Mouse (Mus musculus) cerebellum, adult 8-10 months (tissue): ENCODE data around the gene Tfb1m.

ENCODE experiments used
- DNase-seq: peaks from one replicate; pipeline ENCODE4 v3.0.0; 2022

The Tfb1m gene

DNA sequence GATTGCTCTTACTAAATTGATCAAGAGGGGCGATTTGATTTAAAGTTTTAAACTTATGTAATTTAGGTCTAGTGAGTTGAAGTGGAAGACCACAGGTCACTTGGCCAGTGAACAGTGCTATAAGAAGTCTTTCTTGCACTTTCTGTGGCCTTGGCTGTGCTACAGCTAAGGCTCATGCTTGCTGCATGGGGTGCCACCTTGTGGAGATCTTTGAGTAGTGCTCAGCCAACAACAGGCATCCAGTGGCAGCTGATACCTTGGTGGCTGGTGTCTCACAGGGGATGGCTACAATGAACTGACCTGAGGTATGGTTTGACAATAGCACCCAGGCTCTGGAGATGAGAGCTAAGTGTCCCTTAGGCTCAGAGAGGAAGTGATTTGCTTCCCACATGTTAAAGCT, 47.7 kb downstream of the Tfb1m start:
- DNase-seq, result peak; percentile 36

DNA sequence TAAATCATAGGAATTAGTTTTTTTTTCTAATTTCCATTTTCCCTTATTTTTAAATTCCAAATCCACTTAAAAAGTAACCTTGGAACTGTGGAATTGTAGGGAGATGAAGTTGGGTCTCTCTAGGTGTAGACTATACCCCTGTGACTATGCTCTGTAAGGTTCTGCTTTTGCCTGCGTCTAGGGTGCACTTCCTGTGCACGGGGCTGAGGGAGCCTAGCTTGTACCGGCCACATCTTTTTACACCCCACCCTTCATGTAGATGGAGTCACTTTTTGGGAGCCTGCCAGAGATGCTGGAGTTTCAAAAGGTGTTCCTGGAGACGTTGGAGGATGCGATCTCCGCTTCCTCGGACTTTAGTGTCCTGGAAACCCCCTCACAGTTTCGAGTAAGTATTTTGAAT, 51.1 kb downstream of the Tfb1m start:
- no peak for DNase-seq

DNA sequence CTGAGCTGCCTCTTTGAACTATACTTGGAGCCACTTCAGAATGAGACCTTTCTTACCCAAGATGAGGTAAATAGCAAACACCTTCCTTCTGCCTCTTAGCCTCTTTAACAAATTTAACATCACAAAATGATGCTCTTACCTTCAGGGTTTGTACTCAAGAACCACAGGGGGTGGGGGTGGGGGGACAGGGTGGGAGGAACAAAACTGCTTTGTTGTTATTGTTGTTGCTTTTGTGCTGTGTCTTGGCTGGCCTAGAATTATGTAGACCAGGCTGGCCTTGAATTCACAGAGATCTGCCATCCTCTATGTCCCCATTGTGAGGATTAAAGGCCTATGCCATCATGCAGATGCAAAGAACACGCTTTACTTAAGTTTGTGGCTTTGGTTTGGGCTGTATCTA, 51.9 kb downstream of the Tfb1m start:
- no peak for DNase-seq

DNA sequence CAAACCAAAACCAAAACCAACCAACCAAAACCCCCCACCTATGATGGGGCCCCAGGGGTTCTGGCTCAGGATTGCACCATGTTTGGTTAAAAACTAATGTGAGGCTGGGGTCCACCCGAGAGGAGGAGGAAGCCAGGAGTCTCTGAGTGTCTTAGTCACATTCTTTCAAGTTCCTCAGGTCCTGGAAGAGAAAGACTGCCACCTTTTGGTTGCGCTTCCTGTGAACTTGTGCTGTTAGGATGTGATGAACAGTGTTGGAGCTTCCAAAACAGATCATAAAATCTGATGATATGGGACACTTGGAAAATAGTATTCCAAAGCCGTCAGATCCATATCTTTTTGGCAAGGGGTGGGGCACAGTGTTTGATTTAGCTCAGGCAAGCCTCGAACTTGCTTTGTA, 56.6 kb downstream of the Tfb1m start:
- no peak for DNase-seq

DNA sequence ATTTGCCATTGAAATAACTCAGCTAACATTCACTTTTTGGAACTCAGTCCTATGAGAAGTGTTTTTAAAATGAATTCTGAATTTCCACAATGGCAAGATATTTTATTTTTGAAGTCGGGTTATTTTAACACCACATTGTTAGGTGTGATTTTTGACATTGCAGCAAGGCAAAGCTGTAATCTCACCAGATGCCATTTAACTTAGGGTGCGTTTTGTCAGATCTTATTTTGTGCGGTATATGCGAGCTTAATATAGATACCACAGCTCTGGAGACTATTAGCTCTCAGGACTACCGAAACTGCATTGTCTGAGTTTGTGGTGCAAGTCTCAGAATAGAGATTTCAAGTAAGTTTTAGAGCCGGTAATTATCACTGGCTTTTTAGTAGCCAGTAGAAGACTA, 57.5 kb downstream of the Tfb1m start:
- DNase-seq, result no peak

DNA sequence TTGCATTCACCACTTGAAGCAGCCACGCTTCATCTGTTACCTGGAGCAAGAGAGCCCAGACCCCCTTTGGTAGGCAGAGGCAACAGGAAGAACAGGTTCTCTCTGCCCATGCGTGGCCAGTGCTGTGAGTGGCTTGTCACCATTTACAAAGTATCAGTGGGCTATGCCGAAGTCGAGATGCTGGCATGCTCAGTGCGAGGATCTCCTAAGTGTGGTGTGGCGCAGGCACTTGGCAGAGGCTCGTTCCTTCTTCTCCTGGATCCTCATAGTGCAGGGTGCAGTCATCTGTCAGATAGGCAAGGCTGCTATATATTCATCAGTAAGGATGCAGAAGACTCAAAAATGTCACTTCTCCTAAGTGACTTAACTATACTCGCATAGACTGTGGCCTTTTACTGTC, 58.1 kb downstream of the Tfb1m start:
- DNase-seq, result no peak

DNA sequence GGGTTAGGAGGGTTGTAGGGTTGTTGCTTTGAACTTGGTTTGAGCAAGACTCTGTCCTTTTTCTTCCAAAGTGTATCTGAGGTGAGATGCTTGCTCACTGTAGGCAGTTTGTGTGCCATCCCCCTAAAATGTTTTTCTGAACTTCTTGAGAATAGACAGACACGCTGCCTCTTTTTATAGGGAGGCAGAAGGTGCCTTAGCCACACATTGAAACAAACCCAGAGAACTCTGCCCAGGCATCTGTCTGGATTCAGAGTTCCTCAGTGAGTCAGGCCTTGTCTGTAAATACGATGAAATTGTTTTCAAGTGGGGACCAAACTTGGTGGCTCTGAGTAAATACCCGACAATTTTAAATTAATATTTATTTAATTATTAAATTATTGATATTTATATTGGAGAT, 59.0 kb downstream of the Tfb1m start:
- DNase-seq, result no peak

DNA sequence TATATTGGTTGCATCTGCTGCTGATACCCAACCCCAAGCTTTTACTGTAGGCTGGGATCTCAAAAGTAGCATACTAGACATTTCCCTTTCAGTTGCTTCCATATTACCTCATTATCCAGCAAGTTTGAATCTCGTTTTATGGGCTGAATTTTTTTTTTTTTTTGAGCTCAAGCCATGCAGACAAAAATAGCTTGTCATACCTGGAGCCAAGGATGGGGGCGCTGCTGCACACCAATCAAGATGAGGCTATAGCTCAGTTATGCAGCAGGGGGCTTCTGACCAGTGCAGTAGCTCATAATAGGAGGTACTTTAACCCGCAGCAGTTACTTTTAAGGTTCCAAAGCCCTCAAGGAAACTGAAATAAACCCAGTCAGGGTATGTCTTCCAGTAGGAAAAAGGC, 59.5 kb downstream of the Tfb1m start:
- DNase-seq, result no peak

DNA sequence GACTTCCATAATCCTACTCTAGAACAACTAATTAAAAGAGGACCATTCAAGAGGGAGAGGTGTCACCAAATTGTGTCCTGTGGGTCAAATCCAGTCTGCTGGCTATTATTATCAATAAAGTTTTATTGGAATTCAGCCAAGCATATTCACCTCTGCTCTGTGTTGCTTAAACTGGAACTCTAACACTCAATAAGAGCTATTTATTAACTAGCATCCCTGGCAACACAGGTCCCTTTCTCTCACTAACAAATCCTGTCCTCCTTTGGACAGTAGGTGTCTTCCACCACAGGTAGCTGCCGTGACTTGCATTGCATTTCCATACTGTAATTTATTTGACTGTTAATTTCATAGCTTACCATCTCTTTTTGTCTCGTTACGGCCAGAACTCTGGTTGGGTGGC, 61.5 kb downstream of the Tfb1m start:
- no peak for DNase-seq

DNA sequence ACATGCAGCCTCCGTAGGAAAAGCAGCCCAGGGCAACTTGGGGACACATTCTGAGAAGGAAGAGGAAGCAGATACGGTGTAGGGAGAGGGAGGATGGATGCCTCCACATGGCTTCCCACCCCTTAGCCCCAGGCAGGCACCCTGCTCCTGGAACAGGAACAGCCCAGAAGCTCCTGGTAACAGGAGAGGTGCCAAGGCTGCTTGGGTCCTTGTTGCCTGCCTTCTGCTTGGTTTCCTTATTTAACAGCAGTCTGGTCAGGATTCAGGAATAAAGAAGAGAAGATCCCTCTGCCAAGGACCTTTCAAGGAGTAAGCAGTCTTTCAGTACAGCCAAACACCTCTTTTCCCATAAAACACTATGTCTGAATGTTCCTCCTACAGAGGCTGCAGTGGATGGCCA, 62.0 kb downstream of the Tfb1m start:
- DNase-seq, result no peak

DNA sequence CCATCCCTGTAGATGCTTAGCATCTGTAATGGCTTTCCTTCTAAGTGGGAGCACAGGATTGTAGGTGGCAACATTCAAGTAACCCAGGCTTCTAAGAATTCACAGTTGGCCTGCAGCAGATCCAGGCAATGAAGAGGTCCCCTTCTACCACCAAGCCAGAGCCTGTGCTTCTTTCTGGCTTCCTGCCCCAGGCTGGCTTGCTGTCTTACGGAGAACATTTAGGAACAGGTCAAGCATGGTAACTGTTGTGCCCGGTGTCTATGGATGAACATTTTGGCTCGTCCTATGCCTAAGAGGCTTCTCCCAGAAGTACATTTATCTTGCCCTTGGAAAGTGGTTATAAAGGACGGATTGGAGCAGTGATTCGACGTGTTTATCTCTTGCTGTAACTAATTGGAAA, 65.9 kb downstream of the Tfb1m start:
- DNase-seq, result no peak

DNA sequence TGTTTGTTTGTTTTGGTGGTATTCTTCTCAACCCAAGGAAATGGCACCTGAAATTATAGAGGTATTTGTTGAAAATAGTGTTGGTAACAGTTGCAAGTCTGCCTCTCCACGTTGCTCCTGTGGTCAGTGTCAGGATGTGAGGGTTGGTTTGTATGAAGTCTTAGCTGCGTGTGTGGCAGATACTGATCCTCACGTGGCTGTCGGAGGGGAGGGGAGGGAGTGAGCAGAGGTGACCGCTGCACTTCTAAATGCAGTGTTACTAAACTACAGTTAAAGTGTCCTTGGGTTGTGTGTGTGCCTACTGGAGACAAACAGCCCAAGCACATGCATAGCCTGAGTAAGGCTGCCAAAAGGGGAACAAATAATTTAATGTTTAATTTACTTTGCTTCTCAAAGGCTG, 66.5 kb downstream of the Tfb1m start:
- DNase-seq, result no peak

DNA sequence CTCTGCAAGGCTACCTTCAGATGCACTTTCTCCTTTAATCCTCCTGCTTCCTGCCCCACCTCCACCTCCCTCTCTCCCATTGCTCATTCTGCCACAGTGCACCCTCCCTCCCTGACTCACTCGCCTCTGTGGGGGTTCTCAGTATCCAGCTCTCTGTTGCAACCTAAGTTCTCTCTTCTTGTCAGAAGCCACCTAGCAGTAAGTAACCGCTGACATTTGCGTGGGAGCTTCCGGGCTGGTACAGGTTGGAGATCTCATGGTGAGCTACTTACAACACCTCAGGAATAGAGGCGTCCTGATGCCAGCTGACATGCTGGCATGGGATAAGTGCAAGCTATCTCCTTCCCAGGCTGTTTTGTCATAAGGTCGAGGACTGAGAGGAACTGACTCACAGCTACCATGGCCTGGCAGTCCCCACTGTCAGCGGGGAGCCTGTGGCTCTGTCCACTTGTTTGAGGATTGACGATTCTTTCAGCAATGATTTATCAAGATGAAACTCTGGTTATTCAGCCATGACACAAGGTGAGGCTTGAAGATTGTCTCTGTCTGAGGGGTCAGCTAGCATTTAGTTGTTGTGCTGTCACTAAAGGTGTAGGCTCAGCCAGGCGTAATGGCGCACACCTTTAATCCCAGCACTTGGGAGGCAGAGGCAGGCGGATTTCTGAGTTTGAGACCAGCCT, 67.2 kb downstream of the Tfb1m start:
- DNase-seq, result no peak

DNA sequence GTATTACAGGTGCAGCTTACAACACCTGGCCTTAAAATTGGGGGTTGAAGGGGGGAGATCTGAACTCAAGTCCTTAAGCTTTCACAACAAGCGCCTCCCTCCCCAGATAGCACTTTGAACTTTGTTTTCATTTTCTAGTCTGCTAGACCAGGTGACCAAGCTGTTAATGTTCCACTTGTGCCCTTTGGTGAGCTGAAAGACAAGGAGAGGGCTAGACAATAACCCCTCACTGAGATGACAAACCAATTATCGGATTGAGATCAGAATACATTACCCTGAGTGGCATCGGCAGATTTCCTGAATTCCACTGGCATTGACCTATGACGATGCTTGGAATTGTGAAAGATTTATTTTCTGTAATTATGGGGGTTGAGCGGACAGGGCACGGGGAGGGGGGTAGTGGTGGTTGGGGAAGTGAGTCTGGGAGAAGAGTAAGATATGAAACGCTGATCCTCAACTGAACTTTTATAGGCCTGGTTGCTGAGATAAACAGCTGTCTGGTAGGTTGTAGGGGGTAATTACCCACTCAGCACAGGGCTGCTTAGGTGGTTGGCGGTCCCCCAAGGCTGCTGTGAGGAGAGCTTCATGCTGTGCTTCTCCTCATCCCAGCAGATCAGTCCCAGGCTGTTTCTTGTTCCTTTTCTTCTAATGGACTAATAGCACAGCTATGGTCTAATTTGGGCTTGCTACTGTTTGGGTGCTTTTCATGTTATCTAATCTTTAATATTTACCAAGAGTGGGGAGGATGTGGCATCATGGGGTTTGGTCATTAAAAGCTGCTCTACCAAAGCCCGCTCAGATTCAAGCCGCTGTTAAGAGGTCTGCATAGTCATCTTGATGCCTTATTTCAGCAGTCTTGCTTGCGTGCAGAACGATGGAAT, 69.6 kb downstream of the Tfb1m start:
- DNase-seq, result no peak

DNA sequence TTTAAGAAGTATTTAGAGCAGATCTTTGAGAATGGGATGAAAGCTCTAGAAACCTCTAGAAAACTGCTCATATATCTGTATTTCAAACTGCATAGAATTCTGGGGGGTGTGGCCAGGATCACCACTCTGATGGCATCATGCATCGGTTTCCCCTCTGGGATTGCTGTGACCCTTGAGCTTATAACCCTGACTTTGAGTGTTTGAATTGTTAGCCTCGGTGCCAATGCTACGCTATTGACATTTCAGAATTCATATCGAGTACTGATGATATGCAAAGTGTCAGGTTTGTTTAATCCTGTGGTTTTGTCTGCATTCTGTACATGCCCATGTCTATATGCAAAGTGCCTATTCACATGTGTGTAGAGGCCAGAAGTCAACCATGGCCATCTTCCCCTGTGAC, 70.4 kb downstream of the Tfb1m start:
- DNase-seq, result no peak

DNA sequence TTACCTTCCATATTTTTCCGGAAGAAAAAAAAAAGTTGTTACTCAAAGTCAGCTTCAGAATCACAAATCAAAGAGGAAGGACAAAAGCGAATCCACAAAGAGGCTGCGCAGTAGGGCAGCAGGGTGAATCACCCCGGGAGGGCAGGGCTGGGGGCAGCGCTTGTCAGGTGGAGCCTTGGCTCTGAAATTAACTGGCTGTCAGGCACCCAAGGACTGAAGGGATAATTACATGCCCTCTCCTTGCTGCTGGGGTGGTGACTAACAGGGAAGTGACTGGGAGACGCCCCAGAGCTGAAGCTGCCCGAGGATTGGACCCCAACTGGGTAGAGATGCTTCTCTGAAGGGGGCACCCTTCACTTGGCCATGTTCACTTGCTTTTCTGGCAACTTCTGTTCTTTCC, 71.7 kb downstream of the Tfb1m start:
- no peak for DNase-seq

DNA sequence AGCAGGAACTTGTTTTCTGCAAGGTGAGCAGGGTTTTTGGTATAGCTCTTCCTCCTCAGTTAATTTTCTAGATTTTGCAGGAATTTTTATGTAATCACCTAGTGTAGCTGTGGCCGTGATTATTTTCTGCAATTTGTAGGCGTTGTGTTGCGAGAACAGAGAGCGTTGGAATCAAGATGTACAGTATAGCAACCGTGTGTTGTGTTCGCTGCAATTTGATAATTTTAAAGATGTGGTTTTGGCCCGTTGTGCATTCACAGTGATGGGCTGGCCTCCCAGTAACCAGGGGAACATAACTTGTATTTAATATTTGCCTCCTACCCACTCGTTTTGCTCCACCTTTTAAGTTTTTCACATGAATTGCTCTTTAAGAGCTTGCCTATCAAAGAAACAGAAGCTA, 74.5 kb downstream of the Tfb1m start:
- no peak for DNase-seq

DNA sequence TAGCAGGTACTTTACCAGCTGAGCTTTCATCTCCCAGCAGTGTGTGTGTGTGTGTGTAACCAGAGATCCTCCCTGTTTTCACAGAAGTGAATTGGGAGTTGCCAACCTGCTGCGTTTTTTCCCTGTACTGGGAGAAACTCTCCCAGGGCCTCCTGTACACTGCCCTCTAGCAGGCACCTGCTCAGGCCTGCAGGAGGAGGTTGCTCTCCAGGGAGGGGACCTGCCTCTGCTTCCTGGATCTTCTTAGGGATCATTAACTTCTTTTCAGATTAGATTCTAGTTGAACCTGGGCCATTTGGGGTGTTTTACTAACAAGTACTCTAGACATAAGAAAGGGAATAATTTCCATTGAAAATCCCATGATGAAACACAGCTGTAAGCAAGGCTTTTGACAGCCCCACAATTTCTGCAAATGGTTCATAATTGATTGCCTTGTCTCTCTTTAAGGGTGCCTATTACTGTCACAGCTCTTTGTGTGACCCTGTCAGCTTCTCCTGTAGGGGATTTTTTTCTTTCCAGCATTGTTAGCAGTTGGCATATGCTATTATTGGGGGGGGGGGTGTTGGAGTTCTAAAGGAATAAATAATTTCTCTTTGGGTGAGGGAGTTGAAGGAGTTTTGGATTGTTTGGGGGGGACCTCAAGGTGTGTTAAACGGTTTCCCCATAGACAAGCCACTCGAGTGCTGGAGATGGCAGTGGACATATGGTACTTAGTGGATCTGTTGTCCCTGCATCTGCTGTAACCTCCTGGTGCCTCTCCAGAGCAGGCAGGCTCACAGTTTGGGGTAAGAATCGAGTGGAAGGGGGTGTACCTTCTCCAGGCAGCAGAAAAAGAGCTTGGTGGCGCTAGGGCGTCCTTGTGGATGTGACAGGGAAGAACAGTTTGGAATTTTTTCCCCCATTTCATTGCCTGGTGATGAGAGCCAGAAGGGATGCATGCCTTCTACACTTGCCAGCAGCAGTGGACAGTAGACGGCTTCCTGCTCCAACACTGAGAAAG, 75.7 kb downstream of the Tfb1m start:
- peak; percentile 27 for DNase-seq

DNA sequence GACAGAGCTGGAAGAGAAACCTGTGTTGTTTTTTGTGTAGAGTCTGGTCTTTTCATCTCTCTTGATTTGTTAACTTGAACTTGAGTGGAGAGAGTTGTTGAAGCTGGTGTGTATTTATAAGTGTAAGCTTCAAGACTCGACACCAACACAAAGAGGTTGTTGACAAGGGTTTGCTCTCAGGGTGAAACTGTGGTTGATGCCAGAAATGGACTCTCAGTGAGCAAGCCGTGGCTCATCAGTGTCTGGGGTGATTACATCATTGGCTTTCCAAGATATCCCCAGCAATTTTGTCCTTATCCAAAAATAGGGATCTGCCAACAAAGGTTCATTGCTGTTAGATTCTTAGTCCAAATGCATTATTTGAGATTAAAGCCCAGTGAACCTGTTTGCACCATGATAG, 81.0 kb downstream of the Tfb1m start:
- no peak for DNase-seq

DNA sequence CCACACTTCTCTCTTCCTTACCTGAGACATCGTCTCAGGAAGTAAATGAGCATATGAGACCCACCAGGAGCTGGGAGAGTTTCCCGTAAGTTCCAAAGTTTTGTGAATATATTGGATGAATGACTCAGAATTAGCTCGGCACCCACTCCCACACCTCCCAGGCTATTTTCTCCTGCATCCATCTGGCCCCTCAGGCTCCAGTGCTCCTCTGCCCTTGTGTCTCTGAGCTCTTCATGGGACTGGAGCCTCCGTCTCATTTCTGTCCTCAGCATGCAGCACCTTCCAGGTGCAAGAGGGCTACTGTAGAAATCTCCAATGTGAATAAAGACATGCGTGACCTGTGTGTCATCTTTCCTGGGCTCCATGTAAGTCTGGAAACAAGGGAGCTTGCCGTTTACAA, 85.6 kb downstream of the Tfb1m start:
- no peak for DNase-seq
